Mouse (Mus musculus) naive thymus-derived CD4-positive, alpha-beta T cell, adult 2 months (primary cell): Measurements from ENCODE around the gene Gm10354.
"Not testable (repeated sequence)": the region's sequence is repeated elsewhere in the genome, so short reads cannot be mapped to it uniquely, and the experiment has no call there.

Experiments used
- DNase-seq: peaks from one replicate; pipeline ENCODE4 v3.0.0-alpha.2; 2011; ENCODE audit warnings: low read depth

Gm10354 gene

DNA sequence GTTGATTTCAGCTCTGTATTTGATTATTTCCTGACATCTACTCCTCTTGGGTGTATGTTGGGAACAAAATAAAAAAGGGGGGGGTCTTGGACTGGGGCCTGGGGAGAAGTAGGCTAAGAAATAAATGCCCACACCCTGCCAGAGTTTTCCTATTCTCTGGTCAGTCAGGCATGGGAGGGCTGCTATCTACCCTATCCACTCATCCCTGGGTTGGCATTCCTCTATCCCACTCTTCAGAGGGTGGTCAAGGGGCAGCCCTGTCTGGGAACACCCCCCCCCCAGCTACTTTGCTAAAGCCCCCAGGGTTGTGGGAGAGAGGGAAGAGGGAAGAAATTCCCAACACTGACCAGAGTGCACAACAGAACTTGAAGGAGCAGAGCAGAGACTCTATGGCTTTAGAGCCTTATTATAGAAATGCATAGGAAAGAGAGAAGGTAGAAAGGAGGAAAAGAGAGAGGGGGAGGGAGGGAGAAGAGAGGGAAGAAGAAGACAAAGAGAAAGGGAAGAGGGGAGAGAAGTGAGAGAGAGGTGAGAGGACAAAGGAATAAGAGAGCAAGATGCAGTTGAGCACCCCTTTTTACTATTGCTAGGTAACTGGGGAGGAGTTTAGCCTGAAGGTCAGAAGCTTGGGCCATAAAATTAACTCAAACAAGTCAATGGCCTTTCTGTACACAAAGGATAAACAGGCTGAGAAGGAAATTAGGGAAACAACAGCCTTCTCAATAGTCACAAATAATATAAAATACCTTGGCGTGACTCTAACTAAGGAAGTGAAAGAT, 22.6 kb downstream of the Gm10354 start:
- DNase-seq, result not testable (repeated sequence)

DNA sequence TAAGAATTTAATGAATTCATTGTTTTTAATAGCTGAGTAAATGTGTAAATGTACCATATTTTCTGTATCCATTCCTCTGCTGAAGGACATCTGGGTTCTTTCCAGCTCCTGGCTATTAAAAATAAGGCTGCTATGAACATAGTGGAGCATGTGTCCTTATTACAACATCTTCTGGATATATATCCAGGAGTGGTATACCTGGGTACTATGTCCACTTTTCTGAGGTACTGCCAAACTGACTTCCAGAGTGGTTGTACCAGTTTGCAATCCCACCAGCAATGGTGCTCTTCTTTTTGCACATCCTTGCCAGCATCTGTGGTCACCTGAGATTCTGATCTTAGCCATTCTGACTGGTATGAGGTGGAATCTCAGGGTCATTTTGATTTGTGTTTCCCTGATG, 25.1 kb downstream of the Gm10354 start:
- DNase-seq, result not testable (repeated sequence)

DNA sequence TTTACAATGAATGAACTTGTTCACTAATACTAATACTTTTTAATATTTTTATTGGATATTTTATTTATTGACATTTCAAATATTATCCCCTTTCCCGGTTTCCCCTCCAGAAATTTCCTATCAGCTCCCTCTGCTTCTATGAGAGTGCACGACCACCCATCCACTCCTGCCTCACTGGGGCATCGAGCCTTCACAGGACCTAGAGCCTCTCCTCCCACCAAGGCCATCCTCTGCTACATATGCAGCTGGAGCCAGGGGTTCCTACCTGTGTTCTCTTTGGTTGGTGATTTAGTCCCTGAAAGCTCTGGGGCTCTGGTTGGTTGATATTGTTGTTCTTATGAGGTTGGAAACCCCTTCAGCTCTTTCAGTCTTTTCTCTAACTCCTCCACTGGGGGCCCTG, 26.0 kb downstream of the Gm10354 start:
- DNase-seq, result not testable (repeated sequence)

DNA sequence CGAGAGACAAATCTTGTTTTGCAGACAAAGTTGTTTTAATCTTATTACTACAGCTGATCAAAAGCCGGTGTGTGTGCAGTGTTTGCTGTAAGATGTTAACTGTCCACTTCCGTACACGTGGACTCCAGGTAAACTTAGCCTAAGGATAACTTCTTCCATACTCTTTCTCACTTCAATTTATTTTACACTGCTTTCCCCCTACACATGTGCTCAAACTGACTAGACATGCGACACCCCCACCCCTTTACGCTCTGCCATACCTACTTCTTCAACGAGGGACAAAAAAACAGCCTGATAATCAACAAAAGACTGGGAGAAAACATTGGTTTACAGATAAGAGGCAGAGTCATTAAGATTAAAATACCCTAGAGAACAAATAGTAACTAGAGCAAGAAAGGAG, 26.9 kb downstream of the Gm10354 start:
- DNase-seq, result not testable (repeated sequence)

DNA sequence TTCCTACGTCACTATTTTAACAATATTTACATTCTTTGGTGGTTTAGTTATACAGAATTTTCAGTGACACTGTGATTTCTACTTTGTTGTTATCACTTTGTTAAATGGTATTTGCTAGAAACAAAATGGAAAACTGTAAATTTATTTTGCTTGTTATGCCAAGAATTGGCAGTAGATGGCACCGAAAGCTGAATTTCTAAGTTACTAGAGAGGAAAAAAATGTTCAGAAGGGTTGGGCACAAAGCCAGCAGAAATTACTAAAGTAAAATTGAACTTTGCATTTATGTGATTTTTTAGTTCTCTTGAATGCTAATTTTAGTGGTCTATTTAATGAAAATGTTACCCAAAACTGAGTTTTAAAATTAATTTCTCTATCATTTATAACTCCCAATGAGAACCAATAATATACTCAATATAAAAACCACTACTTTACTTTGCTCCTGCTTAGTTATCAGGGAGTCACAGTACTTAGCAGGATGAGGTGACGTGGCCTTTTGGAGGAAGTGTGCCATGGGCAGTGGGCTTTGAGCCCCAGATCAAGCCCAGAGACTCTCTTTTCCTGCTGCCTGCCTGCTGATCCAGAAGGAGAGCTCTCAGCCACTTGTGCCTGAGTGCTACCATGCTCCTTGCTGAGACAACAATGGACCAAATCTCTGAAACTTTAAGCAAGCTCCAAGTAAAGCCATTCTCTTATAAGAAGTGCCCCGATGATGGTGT, 31.1 kb downstream of the Gm10354 start:
- not testable (repeated sequence) for DNase-seq

DNA sequence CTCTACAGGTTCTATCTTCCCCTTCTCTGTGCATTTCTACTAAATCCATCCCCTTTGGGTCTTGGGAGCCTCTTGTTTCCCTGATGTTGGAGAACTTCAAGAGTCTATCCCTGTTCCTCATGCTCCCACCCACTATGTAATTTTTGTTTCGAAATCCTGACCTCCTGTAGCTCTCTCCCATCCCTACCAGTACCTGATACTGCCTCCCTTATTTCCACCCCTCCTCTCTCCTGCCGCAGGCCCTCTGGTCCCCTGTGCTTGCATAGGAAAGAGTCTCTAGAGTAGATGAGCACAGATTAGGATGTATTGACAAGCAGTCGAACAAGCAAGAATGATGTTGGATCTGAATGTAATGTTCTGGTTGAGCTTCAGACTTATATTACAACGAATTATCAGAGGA, 33.2 kb downstream of the Gm10354 start:
- DNase-seq, result not testable (repeated sequence)

DNA sequence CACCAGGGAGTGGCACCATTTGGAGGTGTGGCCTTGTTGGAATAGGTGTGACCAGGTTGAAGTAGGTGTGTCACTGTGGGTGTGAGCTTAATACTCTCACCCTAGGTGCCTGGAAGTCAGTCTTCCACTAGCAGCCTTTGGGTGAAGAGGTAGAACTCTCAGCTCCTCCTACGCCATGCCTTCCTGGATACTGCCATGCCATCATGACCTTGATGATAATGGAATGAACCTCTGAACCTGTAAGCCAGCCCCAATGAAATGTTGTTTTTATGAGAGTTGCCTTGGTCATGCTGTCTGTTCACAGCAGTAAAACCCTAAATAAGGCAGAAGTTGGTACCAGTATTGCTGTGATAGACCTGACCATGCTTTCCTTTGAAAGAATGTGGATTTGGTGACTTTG, 37.7 kb downstream of the Gm10354 start:
- not testable (repeated sequence) for DNase-seq

DNA sequence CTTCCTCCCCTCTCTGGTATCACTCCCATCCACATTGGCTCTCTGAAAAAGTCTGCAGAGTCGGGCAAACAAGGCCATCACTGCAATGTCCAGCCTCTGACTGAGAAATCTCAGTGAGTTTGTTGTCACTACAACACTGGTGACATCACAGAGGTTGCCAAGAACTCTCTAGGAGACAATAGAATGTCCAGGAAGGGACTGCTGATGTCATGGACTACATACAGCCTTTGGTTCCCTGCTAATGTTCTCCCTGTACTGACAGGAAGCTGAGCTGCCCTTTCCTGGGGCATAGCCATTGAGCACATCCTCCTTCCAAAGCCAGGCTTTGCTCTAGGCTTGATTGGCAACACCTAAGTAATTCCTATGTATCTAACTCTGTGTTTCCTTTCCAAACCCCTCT, 40.4 kb downstream of the Gm10354 start, which contains the start of gene Speer4e:
Speer4e (minus strand) TSS at position 101 of the 400 bp plus-strand sequence.
- DNase-seq, result not testable (repeated sequence)

DNA sequence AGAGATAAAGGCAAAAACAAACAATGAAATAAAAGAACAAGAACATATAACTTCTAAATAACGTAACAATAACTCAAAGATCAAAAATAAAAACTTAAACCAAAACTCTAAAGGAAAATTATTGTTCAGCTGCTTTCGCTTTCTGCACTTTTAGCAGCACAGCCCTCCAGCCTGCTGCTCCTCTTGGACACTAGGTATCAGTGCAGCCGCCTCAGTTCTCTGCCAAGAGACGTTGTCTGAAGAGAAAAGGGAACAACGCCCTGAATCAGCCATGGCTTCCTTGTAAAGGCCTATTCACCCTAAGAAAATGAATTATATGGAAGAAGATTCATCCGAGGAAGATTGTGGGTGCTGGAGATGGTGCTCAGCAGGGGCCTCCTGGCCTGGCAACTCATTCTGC, 45.0 kb downstream of the Gm10354 start:
- not testable (repeated sequence) for DNase-seq

DNA sequence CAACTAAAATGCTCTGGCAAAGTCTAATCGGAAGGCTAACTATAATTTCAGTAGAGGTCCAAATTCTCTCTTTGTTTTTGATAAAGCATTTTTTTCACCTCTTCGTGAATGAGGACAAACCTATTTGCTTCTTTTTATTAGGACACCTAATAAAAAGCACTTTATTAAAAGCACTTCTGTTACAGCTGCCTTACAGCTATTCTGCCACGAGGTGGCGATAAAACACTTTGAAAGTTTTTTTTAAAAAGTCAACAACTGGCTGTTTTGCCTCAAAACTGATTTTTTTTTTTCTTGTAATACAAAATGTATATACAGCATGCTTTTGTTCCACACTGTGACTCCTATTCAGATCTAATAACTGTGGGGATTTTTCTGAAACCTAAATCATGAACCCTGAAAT, 51.7 kb downstream of the Gm10354 start:
- DNase-seq, result not testable (repeated sequence)
